Mouse (Mus musculus) C2C12 (cell line): ENCODE results near the gene Mcm3ap. TPM values are rescaled to one million over a fixed set of nuclear protein-coding genes. Genes with fewer than 3 reads are reported as not detected.

ENCODE experiments used
- H3K27me3 ChIP-seq: one replicate; pipeline ENCODE4 v1.6.1; 2011; ENCODE audit not compliant: control insufficient read depth, insufficient read depth, insufficient read length
- H3K36me3 ChIP-seq: one replicate; pipeline ENCODE4 v1.6.1; 2011; ENCODE audit not compliant: control insufficient read depth, insufficient read depth
- H3K4me3 ChIP-seq: one replicate; pipeline ENCODE4 v1.5.1; 2011; ENCODE audit warnings: mild to moderate bottlenecking, control low read depth; ENCODE audit not compliant: poor library complexity, insufficient read depth, severe bottlenecking
- H3K79me2 ChIP-seq: one replicate; pipeline ENCODE4 v1.6.1; 2011; ENCODE audit not compliant: control insufficient read depth, insufficient read depth
- H3K79me3 ChIP-seq: one replicate; pipeline ENCODE4 v1.6.1; 2011; ENCODE audit warnings: low read depth, control low read depth
- H3ac ChIP-seq: one replicate; pipeline ENCODE3; 2011; ENCODE audit warnings: low read depth; ENCODE audit not compliant: control insufficient read depth, insufficient read length
- CEBPB ChIP-seq: IDR thresholded peaks from one replicate; pipeline ENCODE4 v1.6.1; 2011; ENCODE audit warnings: low read depth, mild to moderate bottlenecking, control low read depth, moderate library complexity
- CTCF ChIP-seq: IDR thresholded peaks from one replicate; pipeline ENCODE4 v1.5.1; 2011; ENCODE audit not compliant: control insufficient read depth, insufficient read depth, insufficient read length
- FOSL1 ChIP-seq: IDR thresholded peaks from one replicate; pipeline ENCODE4 v1.8.0; 2011; ENCODE audit warnings: mild to moderate bottlenecking, low read length; ENCODE audit not compliant: poor library complexity, insufficient read depth, severe bottlenecking
- MAX ChIP-seq: IDR thresholded peaks from one replicate; pipeline ENCODE4 v1.6.1; 2011; ENCODE audit warnings: mild to moderate bottlenecking, control low read depth
- MYOD1 ChIP-seq: IDR thresholded peaks from one replicate; pipeline ENCODE4 v1.6.1; 2011; ENCODE audit warnings: low read depth; ENCODE audit not compliant: control insufficient read depth, insufficient read length
- MYOG ChIP-seq: IDR thresholded peaks from one replicate; pipeline ENCODE4 v1.6.1; 2011; ENCODE audit not compliant: control insufficient read depth, insufficient read length; ENCODE audit errors: extremely low read depth
- USF1 ChIP-seq: IDR thresholded peaks from one replicate; pipeline ENCODE4 v1.6.1; 2011; ENCODE audit warnings: low read depth, mild to moderate bottlenecking, control low read depth, moderate library complexity
- long read RNA-seq, 2 experiments: library from polyadenylated mRNA; unstranded; transcript quantifications; one replicate each; pipeline ENCODE4 v2.0.0; 2019 to 2020
- polyA plus RNA-seq: library from polyadenylated mRNA; unstranded; fragments of >200 nt; fragmentation: generic; extraction: Trizol; gene quantifications from one replicate; pipeline ENCODE4 v1.2.1, GENCODE M21; 2012; ENCODE audit warnings: missing spikeins

Mcm3ap gene
- 31.9 TPM for polyA plus RNA-seq
- long read RNA-seq, experiment 1, partial matches to known transcripts = 4 of 4 reads
- long read RNA-seq, experiment 1, other reads (novel, unspliced or antisense) = 0 of 4 reads
- long read RNA-seq, experiment 2, full-length matches to known transcripts = 74 of 112 reads
- long read RNA-seq, experiment 2, partial matches to known transcripts = 22 of 112 reads
- long read RNA-seq, experiment 2, other reads (novel, unspliced or antisense) = 16 of 112 reads

- TF ChIP-seq MAX (peak; percentile 67), MYOD1 (no peak)
- Histone ChIP-seq H3K27me3 (no peaks in the 10 kb centered on the region), H3ac (peak within 1 kb of the TSS; percentile 100), H3K79me3 (peaks cover 14% of the 10 kb centered on the region), H3K36me3 (peaks cover 28% of the 10 kb centered on the region), H3K79me2 (peaks cover 47% of the 10 kb centered on the region), H3K4me3 (peak within 1 kb of the TSS; percentile 86)
These were observed at the start of gene Mcm3ap, which contains the start of gene Ybey for GRCm38 (mm10) chr10:76468203-76469162. TSS of gene Mcm3ap (plus strand) at chr10:76468927. TSS of gene Ybey (minus strand) at chr10:76469114.

DNA sequence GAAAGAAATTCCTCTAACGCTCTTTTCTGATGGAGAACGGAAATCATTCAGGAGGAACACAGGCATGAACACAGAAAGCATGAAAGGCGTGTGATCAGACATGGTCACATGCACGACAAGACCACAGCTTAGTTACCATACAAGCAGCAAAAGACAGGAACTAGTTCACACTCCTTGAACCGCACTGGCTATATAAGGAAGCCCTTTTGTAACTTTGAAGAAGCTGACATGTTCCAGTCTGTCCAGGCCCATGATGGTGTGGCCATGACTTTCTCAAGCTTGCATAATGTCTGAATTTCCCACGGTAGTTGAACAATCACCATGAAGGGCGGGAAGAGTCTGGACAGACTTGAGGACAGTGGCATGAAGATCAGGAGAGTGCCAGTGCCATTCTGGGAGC lies 43.1 kb upstream of the Mcm3ap start:
- H3K79me2 ChIP-seq = no peaks in the 10 kb centered on the region
- TF ChIP-seq CEBPB = no peak
- TF ChIP-seq CTCF = no peak
- no peak for TF ChIP-seq USF1
- TF ChIP-seq FOSL1 = no peak
- no peaks in the 10 kb centered on the region for H3K79me3 ChIP-seq
- H3ac ChIP-seq = no peak overlapping the region
- no peak overlapping the region for H3K4me3 ChIP-seq
- peaks cover 82% of the 10 kb centered on the region for H3K36me3 ChIP-seq
- no peaks in the 10 kb centered on the region for H3K27me3 ChIP-seq

- Histone ChIP-seq H3ac (no peak overlapping the region), H3K36me3 (peaks cover 94% of the 10 kb centered on the region), H3K4me3 (no peak overlapping the region), H3K79me3 (peaks cover 6% of the 10 kb centered on the region), H3K79me2 (peaks cover 13% of the 10 kb centered on the region), H3K27me3 (no peaks in the 10 kb centered on the region)
- TF ChIP-seq FOSL1 (no peak), USF1 (no peak), CTCF (no peak), CEBPB (no peak), MYOG (no peak), MAX (no peak), MYOD1 (no peak)
These were observed 34.8 kb upstream of the Mcm3ap start for GRCm38 (mm10) chr10:76433925-76434324.

- H3K79me2 ChIP-seq = peaks cover 46% of the 10 kb centered on the region
- H3K36me3 ChIP-seq = peaks cover 59% of the 10 kb centered on the region
- TF ChIP-seq MYOD1 = no peak
- no peak for TF ChIP-seq MAX
These were observed 29.4 kb upstream of the Mcm3ap start for GRCm38 (mm10) chr10:76439107-76439890.

DNA sequence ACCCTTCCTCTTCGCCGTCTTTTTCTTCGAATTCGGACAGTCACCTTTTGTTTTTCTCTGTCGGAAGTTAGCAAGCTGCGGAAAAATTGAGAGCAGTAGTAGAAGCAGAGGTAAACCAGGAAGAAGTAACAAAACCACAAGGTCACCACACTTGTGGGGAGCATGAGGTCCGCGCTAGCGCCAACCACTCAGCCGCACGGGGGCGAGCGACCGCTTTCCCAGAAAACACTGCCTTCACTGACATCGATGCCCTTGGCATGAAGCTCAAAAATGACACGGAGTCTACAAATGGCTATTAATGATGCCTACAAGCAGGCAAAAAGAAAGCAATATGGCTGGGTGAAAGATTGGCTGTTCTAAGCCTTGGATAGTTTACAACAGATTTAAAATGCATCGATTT lies 28.4 kb upstream of the Mcm3ap start, which contains the start of gene AC141477.1:
AC141477.1 (minus strand) TSS at position 164 of the 400 bp plus-strand sequence.
- Histone ChIP-seq H3K4me3 (no peak within 1 kb of the TSS), H3K79me2 (peaks cover 46% of the 10 kb centered on the region), H3K27me3 (no peaks in the 10 kb centered on the region), H3ac (no peak within 1 kb of the TSS), H3K79me3 (peaks cover 30% of the 10 kb centered on the region), H3K36me3 (peaks cover 49% of the 10 kb centered on the region)
- TF ChIP-seq FOSL1 (no peak), CEBPB (no peak), MYOD1 (no peak), MAX (no peak), MYOG (no peak), USF1 (no peak), CTCF (no peak)

More at GRCm38 (mm10) chr10:76439107-76439890, 29.4 kb upstream of the Mcm3ap start:
- Histone ChIP-seq H3K4me3 (no peak overlapping the region), H3K27me3 (no peaks in the 10 kb centered on the region), H3ac (no peak overlapping the region), H3K79me3 (peaks cover 30% of the 10 kb centered on the region)
